Mouse (Mus musculus) kidney, postnatal 14 days (tissue): ENCODE data around the gene Lrrc3b.

ENCODE experiments used
- DNase-seq: peaks from one replicate; pipeline ENCODE4 v3.0.0; 2022; ENCODE audit warnings: mixed read lengths

Lrrc3b gene

GRCm38 (mm10) chr14:15438485-15439157, at the start of gene Lrrc3b:
Lrrc3b (minus strand) TSS chr14:15438987.
- DNase-seq, result peak; percentile 50

GRCm38 (mm10) chr14:15477668-15478067, 38.9 kb upstream of the Lrrc3b start:
- DNase-seq, result no peak

- no peak for DNase-seq
Observed at GRCm38 (mm10) chr14:15438096-15438484, 697 bp downstream of the Lrrc3b start.

- peak; percentile 7 for DNase-seq
Observed at GRCm38 (mm10) chr14:15437501-15437941, 1.3 kb downstream of the Lrrc3b start.

GRCm38 (mm10) chr14:15437046-15437445, 1.7 kb downstream of the Lrrc3b start:
- DNase-seq, result no peak

- no peak for DNase-seq
Observed at GRCm38 (mm10) chr14:15436586-15436985, 2.2 kb downstream of the Lrrc3b start.

GRCm38 (mm10) chr14:15432396-15432795, 6.4 kb downstream of the Lrrc3b start:
- no peak for DNase-seq

- no peak for DNase-seq
Observed at GRCm38 (mm10) chr14:15421624-15422023, 17.2 kb downstream of the Lrrc3b start.

- no peak for DNase-seq
Observed at GRCm38 (mm10) chr14:15410686-15411534, 27.9 kb downstream of the Lrrc3b start.

- no peak for DNase-seq
Observed at GRCm38 (mm10) chr14:15385536-15385935, 53.3 kb downstream of the Lrrc3b start.

GRCm38 (mm10) chr14:15384972-15385371, 53.8 kb downstream of the Lrrc3b start:
- no peak for DNase-seq

GRCm38 (mm10) chr14:15384532-15384931, 54.3 kb downstream of the Lrrc3b start:
- DNase-seq, result no peak

GRCm38 (mm10) chr14:15383133-15383532, 55.7 kb downstream of the Lrrc3b start:
- DNase-seq, result no peak

- no peak for DNase-seq
Observed at GRCm38 (mm10) chr14:15377368-15377767, 61.4 kb downstream of the Lrrc3b start.

GRCm38 (mm10) chr14:15376786-15377185, 62.0 kb downstream of the Lrrc3b start:
- no peak for DNase-seq

GRCm38 (mm10) chr14:15374271-15374670, 64.5 kb downstream of the Lrrc3b start:
- no peak for DNase-seq

- DNase-seq, result no peak
Observed at GRCm38 (mm10) chr14:15372985-15373384, 65.8 kb downstream of the Lrrc3b start.

- DNase-seq, result no peak
Observed at GRCm38 (mm10) chr14:15365045-15365444, 73.7 kb downstream of the Lrrc3b start.

GRCm38 (mm10) chr14:15359893-15360292, 78.9 kb downstream of the Lrrc3b start:
- no peak for DNase-seq

- no peak for DNase-seq
Observed at GRCm38 (mm10) chr14:15359134-15359533, 79.7 kb downstream of the Lrrc3b start.

GRCm38 (mm10) chr14:15355512-15355911, 83.3 kb downstream of the Lrrc3b start:
- DNase-seq, result peak; percentile 60

GRCm38 (mm10) chr14:15354299-15354698, 84.5 kb downstream of the Lrrc3b start:
- DNase-seq, result no peak

- DNase-seq, result no peak
Observed at GRCm38 (mm10) chr14:15333130-15333529, 105.7 kb downstream of the Lrrc3b start.

- no peak for DNase-seq
Observed at GRCm38 (mm10) chr14:15331370-15331769, 107.4 kb downstream of the Lrrc3b start.
